In the genomic region with DNA sequence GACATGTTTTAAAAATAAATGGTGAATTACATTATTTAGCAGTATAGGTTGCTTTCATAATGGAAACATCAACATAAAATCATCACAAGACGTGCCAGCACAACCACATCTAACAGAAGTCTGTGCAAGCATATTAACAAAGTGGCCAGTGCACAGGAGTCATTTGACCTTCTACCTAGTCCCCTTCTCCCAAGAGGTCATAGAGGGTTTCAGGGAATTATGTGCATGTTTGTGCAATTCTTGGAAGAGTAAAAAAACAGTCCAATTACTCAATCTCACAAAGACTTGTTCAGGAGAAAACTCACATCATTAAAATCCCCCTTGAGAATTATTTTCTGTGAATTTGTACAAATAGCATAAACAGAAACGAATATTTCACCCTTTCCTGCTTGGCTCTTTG, we compare ENCODE assay signal across 21 mouse cellular contexts. TPM values are rescaled to one million over a fixed set of nuclear protein-coding genes. Genes with fewer than 3 reads are reported as not detected.
"Had no signal": no experiment of that assay in that cellular context is flagged by ENCODE, and none has a peak within 500 bp of the region (broad histone marks: within the 10 kb centered on the region; RNA-seq: fewer than 3 reads in every experiment).

No protein-coding gene starts in this region.

- H3K4me2 ChIP-seq: lung, embryonic 15.5 days; midbrain, embryonic 11.5 days; midbrain, embryonic 13.5 days; midbrain, embryonic 15.5 days; neural tube, embryonic 12.5 days had no signal

- H3K27ac ChIP-seq: lung, embryonic 15.5 days; macrophage; midbrain, embryonic 13.5 days; midbrain, embryonic 15.5 days; neural tube, embryonic 12.5 days had no signal

- H3K9me3 ChIP-seq: lung, embryonic 15.5 days; megakaryocyte, embryonic 14.5 days; midbrain, embryonic 13.5 days; midbrain, embryonic 15.5 days; neural tube, embryonic 12.5 days had no signal

- H3K4me1 ChIP-seq: lung, embryonic 15.5 days; megakaryocyte, embryonic 14.5 days; midbrain, embryonic 13.5 days; midbrain, embryonic 15.5 days; neural tube, embryonic 12.5 days had no signal

- H3K27me3 ChIP-seq: lung, embryonic 15.5 days; megakaryocyte, embryonic 14.5 days; midbrain, embryonic 13.5 days; midbrain, embryonic 15.5 days; neural tube, embryonic 12.5 days had no signal

- H3K9ac ChIP-seq: lung, embryonic 15.5 days; midbrain, embryonic 13.5 days; midbrain, embryonic 15.5 days; neural tube, embryonic 12.5 days had no signal

- ATAC-seq: lung, postnatal 0 days; midbrain, embryonic 13.5 days; midbrain, embryonic 15.5 days had no signal

- DNase-seq: lung, adult 2 months; lung, postnatal 14 days; lung, postnatal 36 days; right cerebral cortex, postnatal 14 days; spleen, adult 18-20 months; thymus, adult 18-20 months; thymus, postnatal 14 days; thymus, postnatal 36 days had no signal

- H3K4me3 ChIP-seq: lung, embryonic 15.5 days; megakaryocyte, embryonic 14.5 days; midbrain, embryonic 13.5 days; midbrain, embryonic 15.5 days; neural tube, embryonic 12.5 days had no signal

- H3K36me3 ChIP-seq: lung, embryonic 15.5 days; midbrain, embryonic 13.5 days; midbrain, embryonic 15.5 days; neural tube, embryonic 12.5 days had no signal

RNA-seq across cellular contexts. Expression of a gene that starts 50.2 kb away (rescaled TPM):
- total RNA-seq: midbrain, postnatal 0 days; monocyte, adult 5-6 weeks; neutrophil, adult 5-6 weeks had no signal
- polyA plus RNA-seq: lung, postnatal 0 days; macrophage; midbrain, embryonic 11.5 days; midbrain, embryonic 13.5 days; small intestine, adult 2 months; stomach, embryonic 14.5 days had no signal
